Mouse (Mus musculus) midbrain, embryonic 11.5 days (tissue): Measurements from ENCODE around the gene Fbxo36. TPM values are rescaled to one million over a fixed set of nuclear protein-coding genes. Genes with fewer than 3 reads are reported as not detected.

Source experiments
- ATAC-seq: fragments of 200-750 bp; cut with Nextera tagmentation; 2 replicates; pipeline ENCODE4 v1.8.0; 2017; ENCODE audit warnings: moderate TSS enrichment, moderate library complexity; ENCODE audit not compliant: low FRiP score
- DNase-seq: peaks from one replicate; pipeline ENCODE4 v3.0.0; 2015; ENCODE audit warnings: low spot score; ENCODE audit errors: missing footprints
- H3K27ac ChIP-seq: fragments of 300-500 bp; sonication (generic); 2 replicates; pipeline ENCODE4 v1.5.1; 2014; ENCODE audit warnings: low read depth, low read length
- H3K27me3 ChIP-seq: fragments of 300-500 bp; sonication (generic); 2 replicates; pipeline ENCODE4 v1.6.1; 2014; ENCODE audit warnings: mild to moderate bottlenecking, low read length, moderate library complexity, mixed read lengths; ENCODE audit not compliant: control insufficient read depth, insufficient read depth
- H3K36me3 ChIP-seq: fragments of 300-500 bp; sonication (generic); 2 replicates; pipeline ENCODE4 v1.6.1; 2014; ENCODE audit warnings: mild to moderate bottlenecking, low read length, moderate library complexity, mixed read lengths; ENCODE audit not compliant: control insufficient read depth, insufficient read depth
- H3K4me1 ChIP-seq: fragments of 300-500 bp; sonication (generic); 2 replicates; pipeline ENCODE4 v1.6.1; 2014; ENCODE audit warnings: low read length; ENCODE audit not compliant: control insufficient read depth, insufficient read depth
- H3K4me2 ChIP-seq: fragments of 300-500 bp; sonication (generic); 2 replicates; pipeline ENCODE4 v1.6.1; 2014; ENCODE audit warnings: mild to moderate bottlenecking, moderate library complexity
- H3K4me3 ChIP-seq: fragments of 300-500 bp; sonication (generic); 2 replicates; pipeline ENCODE4 v1.5.1; 2014; ENCODE audit warnings: low read depth, low read length
- H3K9ac ChIP-seq: fragments of 300-500 bp; sonication (generic); 2 replicates; pipeline ENCODE4 v1.6.1; 2014; ENCODE audit warnings: low read length
- H3K9me3 ChIP-seq: fragments of 300-500 bp; sonication (generic); 2 replicates; pipeline ENCODE4 v1.6.1; 2016; ENCODE audit warnings: low read length; ENCODE audit not compliant: control insufficient read depth
- WGBS: fragments of 180-500 bp; shearing (Covaris S2); extraction: QIAGEN DNeasy Blood & Tissue Kit; methylation state at CpG from one replicate; pipeline ENCODE4 v1.1.7; 2014; 5-methylcytosine and 5-hydroxymethylcytosine counted together
- polyA plus RNA-seq: library from polyadenylated mRNA; unstranded; fragments of >200 nt; fragmentation: Nextera tagmentation; extraction: Ambion mirVana; gene quantifications from 2 replicates; pipeline ENCODE4 v1.2.1, GENCODE M21; 2014

The Fbxo36 gene
- polyA plus RNA-seq, 1 experiment from 2014 or later = 10.7 TPM

- no peaks in the 10 kb centered on the region for H3K36me3 ChIP-seq
- peaks cover 2% of the 10 kb centered on the region; the same call in 1 of the 2 replicates for H3K27me3 ChIP-seq
- H3K9ac ChIP-seq = no peak overlapping the region
- DNase-seq (peak; percentile 49), ATAC-seq (no peak)
- WGBS = 86% methylated on average over 2 of the region's 2 CpGs
- no peaks in the 10 kb centered on the region for H3K4me1 ChIP-seq
- no peak overlapping the region for H3K4me3 ChIP-seq
- no peaks in the 10 kb centered on the region for H3K9me3 ChIP-seq
- H3K4me2 ChIP-seq = no peak overlapping the region
- no peak overlapping the region for H3K27ac ChIP-seq
Observed at GRCm38 (mm10) chr1:84940322-84940721, 100.7 kb downstream of the Fbxo36 start.

- Histone ChIP-seq H3K27me3 (no peaks in the 10 kb centered on the region), H3K27ac (no peak overlapping the region), H3K4me1 (no peaks in the 10 kb centered on the region), H3K4me2 (no peak overlapping the region), H3K36me3 (no peaks in the 10 kb centered on the region), H3K4me3 (no peak overlapping the region), H3K9me3 (no peaks in the 10 kb centered on the region), H3K9ac (no peak overlapping the region)
- no peak for ATAC-seq
- DNase-seq = no peak
Observed at GRCm38 (mm10) chr1:84942666-84943065, 103.0 kb downstream of the Fbxo36 start.

DNA sequence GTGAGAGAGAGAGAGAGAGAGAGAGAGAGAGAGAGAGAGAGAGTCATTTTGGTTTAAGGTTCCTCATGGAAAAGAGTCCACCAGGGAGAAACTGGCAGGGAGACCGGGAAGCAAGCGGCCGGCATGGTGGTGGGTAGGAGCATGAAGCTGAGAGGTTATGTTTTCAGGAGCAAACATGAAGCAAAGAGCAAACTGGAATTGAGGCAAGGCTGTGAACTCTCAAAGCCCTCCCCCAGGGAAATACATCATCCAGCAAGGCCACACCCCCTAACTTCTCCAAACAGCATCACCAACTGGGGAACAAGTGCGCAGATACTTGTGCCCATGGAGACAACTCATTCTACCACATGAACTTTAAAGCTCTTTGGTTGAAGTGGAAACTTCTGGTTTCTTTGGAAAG lies 103.9 kb downstream of the Fbxo36 start:
- Histone ChIP-seq H3K36me3 (no peaks in the 10 kb centered on the region), H3K9ac (no peak overlapping the region), H3K4me1 (no peaks in the 10 kb centered on the region), H3K9me3 (no peaks in the 10 kb centered on the region), H3K27ac (no peak overlapping the region), H3K27me3 (no peaks in the 10 kb centered on the region), H3K4me2 (no peak overlapping the region), H3K4me3 (no peak overlapping the region)
- 92% methylated on average over 4 of the region's 4 CpGs for WGBS
- ATAC-seq = no peak
- DNase-seq = peak; percentile 61

GRCm38 (mm10) chr1:84945950-84946349 lies 106.3 kb downstream of the Fbxo36 start:
- H3K27me3 ChIP-seq = no peaks in the 10 kb centered on the region
- H3K9me3 ChIP-seq = no peaks in the 10 kb centered on the region
- H3K27ac ChIP-seq = no peak overlapping the region
- no peak overlapping the region for H3K9ac ChIP-seq
- no peak overlapping the region for H3K4me3 ChIP-seq
- H3K36me3 ChIP-seq = no peaks in the 10 kb centered on the region
- no peak overlapping the region for H3K4me2 ChIP-seq
- ATAC-seq (no peak), DNase-seq (peak; percentile 62)
- WGBS = 86% methylated on average over 3 of the region's 3 CpGs
- H3K4me1 ChIP-seq = no peaks in the 10 kb centered on the region

GRCm38 (mm10) chr1:84947390-84947789 lies 107.7 kb downstream of the Fbxo36 start:
- no peaks in the 10 kb centered on the region for H3K36me3 ChIP-seq
- WGBS = 61% methylated on average over 2 of the region's 2 CpGs
- ATAC-seq = no peak

More at GRCm38 (mm10) chr1:84947390-84947789, 107.7 kb downstream of the Fbxo36 start:
- no peak overlapping the region for H3K9ac ChIP-seq
- no peak overlapping the region for H3K4me2 ChIP-seq
- no peak overlapping the region for H3K27ac ChIP-seq
- no peaks in the 10 kb centered on the region for H3K9me3 ChIP-seq
- DNase-seq = peak; percentile 57
- no peaks in the 10 kb centered on the region for H3K4me1 ChIP-seq
- H3K4me3 ChIP-seq = no peak overlapping the region
- no peaks in the 10 kb centered on the region for H3K27me3 ChIP-seq

Other genes starting within 250 kb of the Fbxo36 start
- gene Dner, start 143.6 kb upstream of the Fbxo36 start, polyA plus RNA-seq = 28.1 and 29.1 TPM in 2 replicates
- 99.4 and 107 TPM in 2 replicates for gene Trip12, start 675 bp downstream of the Fbxo36 start, polyA plus RNA-seq
- 4.7 and 4.8 TPM in 2 replicates for gene Slc16a14, start 95.3 kb downstream of the Fbxo36 start, polyA plus RNA-seq